Mouse (Mus musculus) stomach, embryonic 14.5 days (tissue): ENCODE data around the gene Eno1. TPM values are rescaled to one million over a fixed set of nuclear protein-coding genes. Genes with fewer than 3 reads are reported as not detected.
"Not testable (repeated sequence)": the region's sequence is repeated elsewhere in the genome, so short reads cannot be mapped to it uniquely, and the experiment has no call there.

Source experiments
- ATAC-seq: fragments of 200-750 bp; cut with Nextera tagmentation; 2 replicates; pipeline ENCODE4 v1.8.0; 2017; ENCODE audit warnings: low read depth, moderate TSS enrichment; ENCODE audit not compliant: insufficient number of reproducible peaks, insufficient read depth, low FRiP score
- H3K27ac ChIP-seq: fragments of 300-500 bp; sonication (generic); 2 replicates; pipeline ENCODE4 v1.5.1; 2014; ENCODE audit warnings: mild to moderate bottlenecking, low read length, moderate library complexity, mixed read lengths
- H3K27me3 ChIP-seq: fragments of 300-500 bp; sonication (generic); 2 replicates; pipeline ENCODE4 v1.6.1; 2014; ENCODE audit warnings: low read length, control low read depth, mixed read lengths; ENCODE audit not compliant: control insufficient read depth, insufficient read depth
- H3K36me3 ChIP-seq: fragments of 300-500 bp; sonication (generic); 2 replicates; pipeline ENCODE4 v1.6.1; 2014; ENCODE audit warnings: mild to moderate bottlenecking, control low read depth, low read length, moderate library complexity, mixed read lengths; ENCODE audit not compliant: control insufficient read depth, insufficient read depth
- H3K4me1 ChIP-seq: fragments of 300-500 bp; sonication (generic); 2 replicates; pipeline ENCODE4 v1.6.1; 2014; ENCODE audit warnings: low read length, control low read depth, mixed read lengths; ENCODE audit not compliant: control insufficient read depth, insufficient read depth
- H3K4me2 ChIP-seq: fragments of 300-500 bp; sonication (generic); replicated peaks from 2 replicates; pipeline ENCODE4 v1.6.1; 2014; ENCODE audit warnings: low read depth, low read length, control low read depth
- H3K4me3 ChIP-seq: fragments of 300-500 bp; sonication (generic); 2 replicates; pipeline ENCODE4 v1.5.1; 2014; ENCODE audit warnings: low read depth, low read length, control low read depth
- H3K9ac ChIP-seq: fragments of 300-500 bp; sonication (generic); replicated peaks from 2 replicates; pipeline ENCODE4 v1.6.1; 2014; ENCODE audit warnings: low read depth, mild to moderate bottlenecking, control low read depth, low read length, moderate library complexity, mixed read lengths
- H3K9me3 ChIP-seq: fragments of 300-500 bp; sonication (generic); 2 replicates; pipeline ENCODE4 v1.6.1; 2016; ENCODE audit warnings: low read depth, low read length, control low read depth; ENCODE audit not compliant: control insufficient read depth
- WGBS: fragments of 180-500 bp; shearing (Covaris S2); extraction: QIAGEN DNeasy Blood & Tissue Kit; methylation state at CpG from one replicate; pipeline ENCODE4 v1.1.7; 2014; 5-methylcytosine and 5-hydroxymethylcytosine counted together
- polyA plus RNA-seq: library from polyadenylated mRNA; unstranded; fragments of >200 nt; fragmentation: Nextera tagmentation; extraction: Ambion mirVana; gene quantifications from 2 replicates; pipeline ENCODE4 v1.2.1, GENCODE M21; 2014

Gene Eno1
- polyA plus RNA-seq, 1 experiment from 2014 or later: 1,497 TPM

DNA sequence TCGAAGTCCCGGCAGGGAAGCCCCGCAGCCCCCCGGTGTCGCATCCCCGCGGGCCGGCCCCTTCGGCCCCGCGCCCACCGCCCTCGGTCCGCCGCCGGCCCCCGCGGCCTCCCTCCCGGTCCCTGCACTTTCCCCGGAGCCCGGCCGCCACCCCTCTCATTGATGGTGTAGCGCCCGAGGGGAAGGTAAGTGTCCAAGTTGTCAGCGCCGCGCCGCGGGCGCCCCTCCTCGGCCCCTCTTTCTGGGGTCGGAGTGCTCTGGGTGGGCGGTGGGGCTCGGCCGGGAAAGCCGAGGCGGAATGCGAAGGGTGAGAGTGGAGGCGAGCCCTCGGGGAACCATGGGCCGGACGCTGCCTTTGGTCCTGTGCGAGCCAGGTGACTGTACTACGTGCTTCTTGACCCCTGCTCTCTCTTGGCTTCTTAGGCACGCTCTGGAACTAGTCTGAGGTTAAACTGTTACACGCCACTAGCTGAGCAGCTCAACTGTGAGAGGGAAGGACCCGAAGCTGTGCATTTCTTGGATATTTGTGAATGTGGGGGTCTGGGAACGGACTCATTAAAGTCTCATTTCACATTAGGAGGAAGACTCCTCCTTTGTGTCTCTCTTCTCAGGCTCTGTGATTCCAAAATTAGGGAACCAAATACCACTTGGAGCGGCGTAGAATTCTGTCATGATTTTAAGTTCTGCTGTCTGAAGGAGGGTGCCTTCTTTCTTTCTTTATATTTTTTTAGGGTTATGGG is 45.5 kb downstream of the Eno1 start:
- ATAC-seq: peak; percentile 19; the same call in 1 of the 2 replicates
- Histone ChIP-seq H3K9ac (peak overlapping the region; percentile 96), H3K4me2 (peak overlapping the region; percentile 77), H3K4me3 (peak overlapping the region; percentile 98), H3K9me3 (no peaks in the 10 kb centered on the region), H3K36me3 (no peaks in the 10 kb centered on the region), H3K27ac (peak overlapping the region; percentile 95), H3K4me1 (peaks cover 26% of the 10 kb centered on the region), H3K27me3 (no peaks in the 10 kb centered on the region)
- WGBS: under 1% methylated on average over 50 of the region's 50 CpGs

DNA sequence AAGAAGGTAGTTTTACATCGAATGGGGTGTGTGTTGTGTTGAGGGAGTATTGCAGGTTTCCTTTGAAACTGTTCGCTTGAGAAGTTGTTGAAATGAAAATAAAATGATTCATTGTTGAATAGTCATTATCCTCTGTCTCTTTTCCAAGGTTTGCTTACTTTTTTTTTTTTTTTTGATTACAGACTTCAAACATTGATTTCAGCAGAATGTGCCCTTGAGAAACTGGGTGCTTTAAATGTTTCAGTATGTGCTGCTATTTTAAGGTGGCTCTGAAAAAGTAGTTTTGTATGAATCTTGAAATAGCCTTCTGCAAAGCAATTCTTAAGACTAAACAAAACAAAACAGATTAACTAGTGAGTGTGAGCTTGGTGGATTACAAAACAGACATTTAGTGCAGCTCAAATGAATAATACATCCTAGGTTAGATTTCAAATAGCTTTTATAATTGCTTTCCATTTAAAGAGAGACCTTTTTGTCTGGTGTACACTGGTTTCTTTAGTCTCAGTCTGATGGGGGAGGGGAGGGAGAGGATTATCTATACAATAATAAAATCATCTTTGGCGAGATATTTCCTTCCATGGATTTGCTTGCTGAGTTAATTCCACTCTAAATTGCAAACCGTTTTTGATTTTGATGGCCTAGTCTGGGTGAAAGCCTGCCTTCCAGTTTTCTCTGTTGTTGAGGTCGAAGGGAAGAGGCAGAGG is 46.3 kb downstream of the Eno1 start:
- no peaks in the 10 kb centered on the region for H3K36me3 ChIP-seq
- peak overlapping the region; percentile 98 for H3K4me3 ChIP-seq
- peak overlapping the region; percentile 96 for H3K9ac ChIP-seq
- peak overlapping the region; percentile 95 for H3K27ac ChIP-seq
- no peaks in the 10 kb centered on the region for H3K9me3 ChIP-seq
- H3K4me1 ChIP-seq: peaks cover 26% of the 10 kb centered on the region
- no peaks in the 10 kb centered on the region for H3K27me3 ChIP-seq
- WGBS: 8% methylated on average over 5 of the region's 5 CpGs
- ATAC-seq: no peak
- H3K4me2 ChIP-seq: peak overlapping the region; percentile 77

DNA sequence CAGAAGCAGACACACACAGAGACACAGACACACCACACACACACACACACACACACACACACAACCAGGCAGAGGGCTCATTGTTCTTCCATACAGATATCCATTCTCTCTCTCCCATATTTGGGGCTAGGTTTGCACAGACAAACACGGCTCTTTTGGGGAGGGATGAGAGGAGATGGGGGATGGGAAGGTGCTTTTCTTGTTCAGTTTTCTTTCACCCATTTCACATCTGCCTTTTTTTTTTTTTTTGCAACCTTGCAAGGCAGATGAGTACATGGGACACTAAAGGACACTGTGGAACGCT is 46.8 kb downstream of the Eno1 start:
- WGBS: 7% methylated on average over 2 of the region's 2 CpGs
- peak overlapping the region; percentile 39; the same call in 1 of the 2 replicates for H3K27ac ChIP-seq
- peak overlapping the region; percentile 77 for H3K4me2 ChIP-seq
- H3K27me3 ChIP-seq: no peaks in the 10 kb centered on the region
- peak overlapping the region; percentile 96; the same call in 1 of the 2 replicates for H3K9ac ChIP-seq
- H3K9me3 ChIP-seq: no peaks in the 10 kb centered on the region
- peak overlapping the region; percentile 98 for H3K4me3 ChIP-seq
- peaks cover 26% of the 10 kb centered on the region for H3K4me1 ChIP-seq
- no peak for ATAC-seq
- H3K36me3 ChIP-seq: no peaks in the 10 kb centered on the region

DNA sequence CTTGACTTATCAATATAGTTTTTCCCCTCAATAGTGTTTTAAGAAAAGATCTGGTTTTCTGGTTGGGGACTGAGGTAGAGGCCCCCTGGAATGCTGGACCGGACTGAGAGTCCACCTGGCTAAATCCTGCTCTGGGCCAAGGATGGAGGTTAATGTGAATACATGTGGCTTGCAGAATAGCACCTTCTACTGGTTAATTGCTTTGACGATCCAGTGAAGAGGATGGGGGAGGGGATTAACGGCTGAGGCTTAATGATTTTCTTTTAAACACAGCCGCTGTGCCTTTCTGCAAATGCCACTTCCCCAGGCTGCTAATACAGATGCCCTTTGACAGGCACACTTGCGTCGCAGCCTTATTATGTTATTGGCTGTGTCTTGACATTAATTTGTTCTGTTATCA is 47.5 kb downstream of the Eno1 start:
- ATAC-seq: no peak
- Histone ChIP-seq H3K9me3 (no peaks in the 10 kb centered on the region), H3K4me3 (0 out of 2 replicates have a peak overlapping the region, but pooled peaks have one; percentile 98), H3K27me3 (no peaks in the 10 kb centered on the region), H3K36me3 (no peaks in the 10 kb centered on the region), H3K27ac (peak overlapping the region; percentile 7; the same call in 1 of the 2 replicates), H3K4me2 (peak overlapping the region; percentile 77), H3K9ac (no peak overlapping the region; the same call in 1 of the 2 replicates), H3K4me1 (peaks cover 26% of the 10 kb centered on the region)
- 10% methylated on average over 6 of the region's 6 CpGs for WGBS

GRCm38 (mm10) chr4:150286980-150287379 is 50.5 kb downstream of the Eno1 start:
- Histone ChIP-seq H3K27me3 (no peaks in the 10 kb centered on the region), H3K9ac (no peak overlapping the region), H3K4me2 (no peak overlapping the region), H3K4me3 (no peak overlapping the region), H3K27ac (no peak overlapping the region), H3K9me3 (peaks cover 5% of the 10 kb centered on the region; the same call in 1 of the 2 replicates), H3K36me3 (no peaks in the 10 kb centered on the region; the same call in 1 of the 2 replicates), H3K4me1 (peaks cover 20% of the 10 kb centered on the region)
- WGBS: 87% methylated on average over 8 of the region's 8 CpGs
- no peak for ATAC-seq

GRCm38 (mm10) chr4:150287463-150287862 is 50.9 kb downstream of the Eno1 start:
- not testable (repeated sequence) for ATAC-seq, H3K9me3 ChIP-seq, H3K9ac ChIP-seq, H3K4me2 ChIP-seq, H3K36me3 ChIP-seq, H3K4me3 ChIP-seq, H3K27ac ChIP-seq, H3K27me3 ChIP-seq
- WGBS: 70% methylated on average over 1 of the region's 1 CpGs
- H3K4me1 ChIP-seq: peaks cover 20% of the 10 kb centered on the region

GRCm38 (mm10) chr4:150291900-150292299 is 55.4 kb downstream of the Eno1 start:
- no peaks in the 10 kb centered on the region for H3K27me3 ChIP-seq
- WGBS: 92% methylated on average over 3 of the region's 3 CpGs
- H3K27ac ChIP-seq: no peak overlapping the region
- no peak for ATAC-seq
- no peak overlapping the region for H3K4me2 ChIP-seq
- no peaks in the 10 kb centered on the region; the same call in 1 of the 2 replicates for H3K36me3 ChIP-seq
- H3K9ac ChIP-seq: no peak overlapping the region
- H3K4me3 ChIP-seq: no peak overlapping the region
- H3K9me3 ChIP-seq: peaks cover 5% of the 10 kb centered on the region; the same call in 1 of the 2 replicates
- no peaks in the 10 kb centered on the region for H3K4me1 ChIP-seq

GRCm38 (mm10) chr4:150294870-150295269 is 58.3 kb downstream of the Eno1 start:
- Histone ChIP-seq H3K9ac (no peak overlapping the region), H3K27ac (no peak overlapping the region), H3K4me2 (no peak overlapping the region), H3K4me1 (no peaks in the 10 kb centered on the region), H3K27me3 (no peaks in the 10 kb centered on the region), H3K9me3 (peaks cover 5% of the 10 kb centered on the region; the same call in 1 of the 2 replicates), H3K4me3 (no peak overlapping the region), H3K36me3 (no peaks in the 10 kb centered on the region; the same call in 1 of the 2 replicates)
- ATAC-seq: no peak
- WGBS: 96% methylated on average over 7 of the region's 7 CpGs
